Mouse (Mus musculus) adrenal gland (tissue): ENCODE data around the gene Kif11.

ENCODE experiments used
- intact Hi-C: fragments of 180-260 bp; cut with DNase I; formaldehyde crosslinking; loops from one replicate; pipeline ENCODE4 v1.15.1; 2025
- long read RNA-seq, 2 experiments: library from polyadenylated mRNA; unstranded; transcript quantifications; one replicate each; pipeline ENCODE4 v2.0.0; 2020; ENCODE audit warnings: borderline replicate concordance in 1 of 2; ENCODE audit not compliant: insufficient replicate concordance in 1 of 2

Kif11 gene
- long read RNA-seq, experiment 1: 0 reads
- long read RNA-seq, experiment 2, partial matches to known transcripts: 3 of 3 reads
- long read RNA-seq, experiment 2, other reads (novel, unspliced or antisense): 0 of 3 reads

DNA sequence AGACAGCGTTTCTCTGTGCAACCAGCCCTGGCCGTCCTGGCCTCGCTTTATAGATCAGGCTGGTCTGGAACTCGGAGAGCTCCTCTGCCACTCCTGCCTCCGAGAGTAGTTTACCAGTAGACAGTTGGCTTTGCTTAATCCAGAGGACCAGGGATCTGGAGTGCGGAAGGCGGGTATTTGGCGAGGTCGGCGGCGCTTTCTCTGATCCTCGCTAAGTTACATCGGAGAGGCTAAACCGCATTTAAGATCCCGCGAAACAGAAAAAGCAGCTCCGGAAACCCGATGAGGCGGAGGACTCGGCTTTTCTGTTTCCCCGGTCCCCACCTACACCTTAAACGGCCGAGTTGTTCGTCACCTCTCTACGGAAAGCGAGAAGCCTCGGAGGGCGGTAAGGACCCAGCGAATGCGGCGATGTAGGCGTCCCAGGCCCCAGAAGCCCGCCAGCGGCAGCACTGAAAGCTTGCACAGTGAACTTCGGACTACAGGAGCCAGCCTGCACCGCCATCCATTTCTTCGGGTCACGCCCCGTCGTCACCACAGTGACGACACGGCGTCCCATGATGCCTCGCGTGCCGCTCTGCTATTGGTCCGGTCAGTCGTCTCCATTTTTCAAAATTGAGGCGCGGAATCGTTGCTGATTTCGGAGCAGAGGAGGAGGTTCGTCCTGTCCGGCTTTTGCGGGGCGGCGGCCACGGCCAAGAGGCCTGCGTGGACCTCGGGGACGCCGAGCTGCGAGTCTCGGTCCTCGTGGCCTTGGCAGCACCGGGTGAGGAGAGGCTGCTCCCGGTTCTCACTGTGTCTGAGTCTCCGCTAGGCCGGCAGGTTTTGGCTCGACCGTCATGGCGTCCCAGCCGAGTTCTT is at the start of gene Kif11:
Kif11 (plus strand) TSS at position 649 of the 861 bp plus-strand sequence.
- intact Hi-C loops: no loop called here

DNA sequence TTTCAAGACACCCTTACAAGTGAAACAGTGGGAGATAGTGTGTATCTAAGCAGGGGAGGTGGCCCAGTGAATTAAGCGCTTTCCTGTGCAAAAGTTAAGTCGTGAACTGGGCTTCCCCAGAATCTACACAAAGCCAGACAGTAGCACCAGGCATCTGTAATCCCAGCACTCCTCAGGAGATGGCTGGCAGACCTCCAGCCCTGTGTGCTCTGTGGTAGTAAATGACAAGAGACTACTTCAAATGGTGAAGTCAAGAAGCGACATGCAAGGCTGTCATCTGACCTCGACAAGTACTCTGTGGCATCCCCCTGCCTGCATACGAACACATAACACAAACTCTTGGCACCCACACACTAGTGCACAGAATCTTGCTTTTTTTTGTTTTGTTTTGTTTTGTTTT is 49.0 kb upstream of the Kif11 start:
- intact Hi-C loops: no loop called here

DNA sequence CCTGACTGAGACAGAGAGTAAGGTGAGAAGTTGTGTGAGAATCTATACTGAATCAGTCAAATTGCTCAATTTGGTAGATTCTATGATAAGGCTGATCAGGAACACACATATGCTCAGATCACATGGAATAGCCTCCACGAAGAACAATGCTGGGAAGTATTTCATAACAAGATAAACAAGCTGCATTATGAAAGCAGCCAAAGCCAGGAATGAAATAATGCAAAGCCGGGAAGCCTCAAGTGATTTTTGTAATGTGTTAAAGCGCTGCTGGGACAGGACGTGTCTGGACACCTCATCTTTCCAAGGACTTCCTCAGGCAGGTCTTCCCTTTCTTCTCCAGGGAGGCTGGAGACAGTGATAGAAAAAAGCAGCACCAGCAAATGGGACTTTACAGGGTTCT is 43.5 kb upstream of the Kif11 start:
- intact Hi-C loops: no loop called here

DNA sequence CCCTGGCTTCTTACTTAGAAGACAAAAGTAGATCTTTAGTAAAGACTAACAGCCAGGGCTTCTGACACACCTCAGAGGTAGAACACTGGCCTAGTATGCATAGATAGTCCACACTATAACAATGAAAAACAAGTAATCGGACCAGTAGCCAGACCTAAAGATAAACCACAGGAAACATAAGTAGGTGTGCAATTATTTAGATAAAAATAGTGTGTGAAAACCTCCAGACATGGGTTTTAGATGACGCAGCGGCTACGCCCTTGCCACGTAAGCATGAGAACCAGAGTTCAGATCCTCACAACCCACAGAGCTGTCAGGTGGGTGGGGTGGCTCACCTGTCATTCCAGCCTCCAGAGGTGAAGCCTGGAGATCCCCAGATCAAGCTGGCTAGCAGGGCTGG is 42.8 kb upstream of the Kif11 start:
- intact Hi-C loops: no loop called here

DNA sequence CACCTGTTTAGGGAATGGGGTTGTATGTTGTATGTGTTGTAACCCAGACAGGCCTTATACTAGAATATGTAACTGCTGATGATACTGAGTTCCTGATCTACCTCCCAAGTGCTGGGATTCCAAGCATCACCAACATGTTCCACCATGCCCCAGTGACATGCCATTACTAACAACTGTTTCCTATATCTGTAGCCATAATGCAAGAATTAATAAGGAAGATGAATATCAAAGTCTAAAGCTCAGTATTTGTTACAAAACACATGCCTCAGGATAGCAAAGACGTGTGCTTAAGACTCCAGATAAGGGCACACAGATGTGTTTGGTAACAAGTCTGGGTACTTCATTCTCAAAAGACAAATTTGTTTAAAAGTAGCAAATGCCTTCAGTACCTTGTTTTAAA is 40.8 kb upstream of the Kif11 start:
- intact Hi-C loops: no loop called here

DNA sequence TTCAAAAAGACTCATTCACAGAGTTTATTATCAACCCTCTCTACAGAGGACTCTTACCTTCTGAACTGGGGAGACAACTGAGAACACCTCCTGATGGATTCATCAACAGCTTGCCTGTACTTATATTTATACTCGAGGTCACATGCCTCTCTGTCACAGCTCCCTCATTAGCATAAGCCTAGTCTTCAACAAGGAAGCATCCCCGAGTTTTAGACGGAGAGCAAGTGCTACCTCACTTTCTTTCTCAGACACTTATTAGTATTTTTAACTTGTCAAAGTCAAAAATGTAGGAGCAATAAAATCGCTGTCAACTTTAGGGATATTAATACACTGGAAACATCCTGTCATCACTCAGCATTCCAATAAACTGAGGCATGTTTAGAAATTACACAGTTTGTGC is 38.5 kb upstream of the Kif11 start, which contains the start of gene Ide:
Ide (minus strand) TSS at position 101 of the 400 bp plus-strand sequence.
- intact Hi-C loops: no loop called here

DNA sequence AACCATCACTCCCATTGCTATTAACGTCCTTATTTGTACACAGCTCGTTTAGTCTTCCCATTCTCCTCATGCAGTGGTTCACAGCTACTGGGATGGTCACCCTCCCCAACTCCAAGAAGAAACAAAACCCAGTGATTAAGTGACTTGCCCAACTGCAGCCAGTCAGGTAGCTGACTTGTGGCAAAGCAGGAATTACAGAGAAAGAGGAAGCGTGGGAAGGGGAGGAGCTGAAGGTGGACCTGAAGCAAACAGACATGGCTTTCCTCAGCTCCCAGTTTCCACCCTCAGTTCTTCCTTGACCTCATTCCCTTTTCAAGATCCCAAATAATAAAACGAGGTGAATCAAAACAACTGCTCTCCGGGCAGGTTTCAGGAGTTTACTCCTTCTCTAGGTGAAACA is 35.7 kb upstream of the Kif11 start:
- intact Hi-C loops: no loop called here

DNA sequence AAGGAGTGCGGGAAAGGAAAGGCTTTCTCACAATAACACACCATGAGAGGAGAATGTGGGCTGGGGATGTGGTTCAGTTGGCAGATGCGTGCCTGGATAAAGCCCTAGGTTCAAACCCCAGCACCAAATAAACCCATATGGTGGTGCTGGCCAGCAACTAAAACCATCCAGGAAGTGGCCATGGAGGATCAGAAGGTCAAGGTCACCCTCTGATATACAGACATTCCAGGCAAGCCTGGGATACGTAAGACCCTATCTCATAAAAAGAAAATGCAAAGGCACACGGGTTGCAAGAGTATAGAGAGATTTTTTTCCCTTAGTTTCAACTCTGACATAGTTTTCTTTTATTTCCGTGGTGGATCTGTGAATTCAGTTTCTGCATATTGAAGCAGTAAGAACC is 35.3 kb upstream of the Kif11 start:
- intact Hi-C loops: no loop called here

DNA sequence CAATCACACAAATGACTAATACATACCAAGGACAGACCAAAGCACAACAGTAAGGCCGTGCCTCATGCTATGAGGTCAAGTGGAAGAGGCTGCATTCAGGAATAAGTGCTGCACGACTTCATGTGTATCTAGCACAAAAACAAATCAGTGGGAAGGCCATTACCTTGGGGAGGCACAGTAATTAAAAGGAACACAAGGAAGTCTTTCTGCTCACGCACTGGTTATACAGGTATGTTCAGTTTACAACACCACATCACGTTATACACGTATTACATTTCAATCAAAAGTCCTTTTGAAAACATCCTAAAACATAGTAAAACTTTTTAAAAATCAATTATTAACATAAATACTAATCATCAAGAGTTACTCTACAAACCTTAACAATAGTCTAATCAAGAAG is 32.3 kb upstream of the Kif11 start:
- intact Hi-C loops: no loop called here

DNA sequence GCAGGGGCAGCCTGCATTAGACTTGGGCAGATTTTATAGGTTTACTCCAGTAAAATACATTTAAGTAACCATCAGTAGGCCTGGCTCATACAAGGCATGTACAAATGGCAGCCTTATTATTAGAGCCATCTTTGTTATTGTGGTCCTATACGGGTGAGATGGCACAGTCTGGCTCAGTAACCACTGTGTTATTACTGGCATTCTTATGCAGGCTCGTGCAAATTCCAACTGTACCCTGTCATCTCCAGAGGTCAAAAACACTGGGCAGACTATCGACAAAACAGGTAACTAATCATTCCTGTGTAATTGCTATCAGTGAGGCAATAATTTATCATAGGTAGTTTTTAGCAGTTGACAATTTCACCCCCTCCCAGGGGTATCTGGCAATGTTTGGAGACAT is 29.9 kb upstream of the Kif11 start:
- intact Hi-C loops: no loop called here

DNA sequence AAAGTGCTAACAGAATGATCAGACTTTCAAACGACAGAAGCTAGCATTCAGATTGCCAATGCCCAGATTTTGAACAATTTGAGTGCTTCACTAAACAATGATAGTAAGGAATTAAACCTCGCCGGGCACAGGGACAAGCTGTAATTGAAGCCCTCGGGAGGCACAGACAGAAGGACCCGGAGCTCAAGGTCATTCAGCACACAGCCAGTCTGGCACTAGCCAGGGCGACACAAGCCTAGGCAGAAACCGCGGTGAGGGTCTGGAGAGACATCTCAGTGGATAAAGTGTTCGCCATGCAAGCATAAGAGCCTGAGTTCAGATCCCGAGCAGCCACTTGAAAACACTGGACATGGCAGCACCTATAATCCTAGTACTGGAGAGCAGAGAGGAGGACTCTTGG is 27.9 kb upstream of the Kif11 start:
- intact Hi-C loops: no loop called here

DNA sequence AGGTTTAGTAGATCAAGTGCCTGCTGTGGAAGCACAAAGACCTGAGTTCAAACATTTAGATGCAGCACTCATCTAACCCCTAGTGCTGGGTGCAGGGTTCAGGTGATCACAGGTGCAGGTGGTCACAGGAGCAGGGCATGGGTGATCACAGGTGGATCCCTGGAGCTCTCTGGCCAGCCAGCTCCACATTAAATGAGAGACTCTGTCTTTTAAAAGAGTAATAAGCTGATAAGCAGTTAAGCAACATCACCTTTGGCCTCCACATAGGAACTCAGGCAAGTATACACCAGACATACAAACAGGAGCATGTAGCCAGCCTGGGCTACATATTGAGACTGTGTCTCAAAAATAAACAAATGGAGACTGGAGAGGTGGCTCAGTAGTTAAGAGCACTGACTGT is 27.3 kb upstream of the Kif11 start:
- intact Hi-C loops: no loop called here

DNA sequence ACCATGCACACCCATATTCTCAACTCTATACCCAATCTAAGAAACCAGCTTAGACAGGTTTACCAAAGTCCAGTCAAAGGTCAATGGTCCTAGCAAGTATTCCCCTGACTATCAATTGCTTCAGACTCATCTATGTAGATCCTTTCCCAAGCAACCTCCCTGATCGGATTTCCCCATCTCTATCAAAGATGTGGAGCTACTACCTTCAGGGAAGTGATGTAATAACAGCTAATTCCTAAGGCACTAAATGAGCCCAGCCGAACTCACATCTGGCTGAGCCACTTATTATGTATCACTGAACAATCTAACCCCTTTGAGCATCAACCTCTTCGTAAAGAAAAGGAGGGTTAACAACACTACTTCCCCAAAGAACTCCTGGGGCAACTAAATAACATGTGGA is 23.4 kb upstream of the Kif11 start:
- intact Hi-C loops: no loop called here

DNA sequence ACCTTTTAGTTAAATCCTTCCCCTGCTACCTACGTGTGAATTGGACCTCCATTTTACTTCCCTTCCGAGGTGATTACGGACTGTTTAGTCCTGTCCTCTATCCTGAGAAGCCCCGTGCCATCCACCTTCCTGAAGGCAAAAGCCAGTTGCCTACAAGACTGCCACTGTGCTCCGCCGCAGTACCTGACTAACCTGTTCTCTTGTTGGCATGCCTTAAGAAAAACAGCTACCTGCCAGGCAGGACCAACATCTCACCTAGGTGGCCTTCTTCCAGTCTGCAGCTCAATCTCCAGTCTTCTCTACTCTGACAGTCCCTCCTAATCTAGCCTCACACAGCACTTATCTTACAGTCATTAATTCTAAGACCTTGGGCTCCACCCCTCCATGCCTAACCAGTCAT is 22.9 kb upstream of the Kif11 start:
- intact Hi-C loops: no loop called here

DNA sequence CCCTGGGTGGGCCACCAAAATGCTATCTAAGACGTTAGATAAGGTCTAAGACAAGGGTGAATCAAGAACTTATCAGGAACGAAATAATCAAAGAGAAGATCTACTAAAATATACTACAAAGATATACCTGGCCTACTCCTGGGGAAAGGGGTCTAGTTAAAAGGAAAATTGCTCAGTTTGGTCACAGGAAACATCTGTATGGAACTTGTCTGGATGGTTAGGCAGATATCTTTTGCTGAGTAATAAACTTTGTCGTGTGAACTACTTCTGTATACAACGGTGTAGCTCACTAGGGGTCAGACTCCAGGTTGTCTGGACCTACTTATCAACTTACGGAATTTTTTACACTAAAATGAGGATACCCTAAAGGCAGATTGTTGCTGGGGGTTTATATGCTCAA is 16.2 kb upstream of the Kif11 start:
- intact Hi-C loops: no loop called here

DNA sequence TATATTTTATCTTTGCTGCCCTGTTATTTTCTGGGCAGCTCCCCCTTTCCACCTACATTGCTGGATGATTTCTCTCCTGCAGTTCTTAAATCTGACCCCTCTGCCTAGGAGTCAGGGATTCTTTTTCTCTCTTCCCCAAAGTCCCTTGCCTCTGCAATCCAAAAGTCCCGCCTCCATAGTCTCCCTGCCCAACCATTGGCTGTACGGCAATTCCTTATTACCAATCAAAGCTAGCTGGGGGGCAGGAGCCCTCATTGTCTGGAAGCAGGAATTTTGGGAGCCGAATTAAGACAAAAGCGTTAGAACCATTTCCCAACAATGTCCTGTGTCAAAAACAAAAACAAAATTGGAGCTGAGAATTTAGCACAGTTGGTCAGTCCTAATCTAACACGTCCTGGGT is 13.7 kb upstream of the Kif11 start:
- intact Hi-C loops: no loop called here

DNA sequence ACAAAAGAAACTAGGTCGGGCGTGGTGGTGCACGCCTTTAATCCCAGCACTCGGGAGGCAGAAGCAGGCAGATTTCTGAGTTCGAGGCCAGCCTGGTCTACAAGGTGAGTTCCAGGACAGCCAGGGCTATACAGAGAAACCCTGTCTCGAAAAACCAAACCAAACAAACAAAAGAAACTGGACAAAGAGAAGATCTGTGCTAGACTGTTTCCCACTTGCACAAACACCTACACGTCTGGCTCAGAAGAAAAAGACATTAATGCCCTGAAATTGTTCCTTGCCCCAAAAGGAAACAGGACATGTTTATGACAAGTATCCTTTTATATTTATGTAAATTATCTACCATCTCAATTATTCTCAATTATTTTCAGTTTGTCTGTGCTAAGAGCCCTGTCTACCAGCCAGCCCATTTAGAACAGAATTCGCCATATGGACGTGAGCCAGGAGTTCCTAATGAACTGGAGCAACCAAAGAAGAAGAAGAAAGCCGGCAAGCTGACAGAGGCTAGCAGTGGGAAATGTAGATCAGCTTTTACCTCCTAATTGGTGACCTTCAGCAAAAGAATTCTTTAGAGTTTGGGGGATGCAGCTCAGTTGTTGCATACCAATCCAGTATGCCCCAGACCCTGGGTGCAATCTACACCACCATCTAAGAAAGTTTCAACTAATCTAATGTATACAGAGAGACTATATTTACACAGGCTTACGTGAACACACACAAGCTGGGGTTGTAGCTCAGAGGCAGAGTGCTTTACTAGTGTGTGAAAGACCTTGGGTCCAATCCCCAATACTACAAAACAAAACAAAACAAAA is 12.9 kb upstream of the Kif11 start:
- intact Hi-C loops: no loop called here

DNA sequence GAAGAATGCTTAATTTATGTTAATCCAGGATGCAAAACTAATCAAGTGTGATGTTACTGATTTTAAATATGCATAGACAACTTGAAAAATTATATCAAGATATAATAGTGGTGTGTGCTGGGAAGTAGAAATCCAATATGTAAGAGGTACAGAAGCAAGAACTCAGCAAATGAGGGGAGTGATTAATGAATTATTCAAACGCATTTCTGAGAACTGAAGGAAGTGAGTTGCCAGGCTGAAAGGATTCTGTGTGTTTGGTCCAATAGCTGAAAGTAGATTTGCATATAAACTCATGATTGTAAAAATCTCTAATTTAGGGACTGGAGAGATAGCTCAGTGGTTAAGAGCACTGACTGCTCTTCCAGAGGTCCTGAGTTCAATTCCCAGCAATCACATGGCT is 7.2 kb upstream of the Kif11 start:
- intact Hi-C loops: no loop called here

DNA sequence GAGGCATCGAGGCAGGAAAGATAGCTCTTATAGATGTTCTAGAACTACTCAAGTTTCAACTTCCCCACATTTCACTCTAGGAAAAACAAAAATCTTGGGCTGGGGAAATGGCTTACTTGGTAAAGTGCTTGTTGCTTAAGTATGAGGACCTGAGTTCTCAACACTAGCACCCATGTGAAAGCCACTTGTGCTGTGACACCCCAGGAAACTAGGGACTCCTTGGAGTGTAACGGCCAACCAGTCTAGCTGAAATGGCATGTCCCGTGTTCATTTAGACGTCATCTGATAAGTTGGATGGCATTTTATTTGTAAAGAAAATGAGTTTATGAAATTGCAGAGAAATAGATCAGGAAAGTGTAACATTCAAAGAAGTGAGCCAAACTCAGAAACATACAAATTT is 6.3 kb upstream of the Kif11 start:
- intact Hi-C loops: no loop called here

DNA sequence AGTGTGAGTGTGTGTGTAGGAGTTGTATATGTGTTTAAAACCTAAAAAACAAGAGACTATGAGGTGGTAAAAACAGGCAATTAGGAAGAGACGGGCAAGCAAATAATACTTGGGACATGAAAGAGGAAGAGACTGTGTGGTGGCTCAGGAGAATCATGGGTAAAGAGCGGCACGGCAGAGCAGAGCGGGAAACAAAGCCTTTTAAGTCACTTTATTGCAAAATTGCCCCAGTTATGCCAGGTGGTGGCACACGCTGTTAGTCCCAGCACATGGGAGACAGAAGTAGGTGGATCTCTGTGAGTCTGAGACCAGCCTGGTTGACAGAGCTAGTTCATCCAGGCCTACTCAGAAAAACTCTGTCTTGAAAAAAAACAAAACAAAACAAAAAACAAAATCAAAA is 5.8 kb upstream of the Kif11 start:
- intact Hi-C loops: no loop called here

DNA sequence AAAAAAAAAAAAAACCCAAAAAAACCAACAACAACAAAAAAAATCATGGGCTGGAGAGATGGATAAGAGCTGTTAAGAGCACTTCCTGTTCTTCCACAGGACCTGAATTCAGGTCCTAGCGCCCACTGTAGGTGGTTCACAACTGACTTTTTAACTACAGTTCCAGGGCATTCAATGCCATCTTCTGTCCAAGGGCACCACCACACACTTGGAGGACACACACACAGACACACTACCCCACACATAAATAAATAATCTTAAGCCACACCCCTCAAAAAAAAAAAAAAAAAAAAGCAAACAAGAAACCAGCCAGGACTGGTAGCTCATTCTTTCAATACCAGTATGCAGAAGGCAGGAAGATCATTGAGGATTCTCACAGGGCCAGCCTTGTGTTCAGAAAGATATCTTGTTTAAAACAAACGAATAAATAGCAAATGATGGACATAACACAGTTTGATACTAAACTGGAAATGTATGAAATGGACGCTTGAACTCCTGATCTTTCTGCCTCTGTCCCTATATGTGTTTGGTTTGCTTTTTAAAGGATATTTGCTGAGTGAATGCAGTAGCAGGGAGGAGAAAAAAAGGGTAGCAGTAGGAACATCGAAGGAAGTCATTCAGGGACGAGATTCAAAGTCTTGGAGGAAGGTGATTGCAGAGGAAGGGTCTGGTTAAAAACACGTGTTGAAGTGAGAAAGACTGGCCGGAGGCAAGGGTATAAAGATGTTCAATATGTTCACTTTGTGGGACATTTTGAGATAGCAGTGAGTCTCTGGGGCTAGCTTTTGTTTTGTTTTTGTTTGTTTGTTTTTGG is 1.1 kb upstream of the Kif11 start:
- intact Hi-C loops: no loop called here

DNA sequence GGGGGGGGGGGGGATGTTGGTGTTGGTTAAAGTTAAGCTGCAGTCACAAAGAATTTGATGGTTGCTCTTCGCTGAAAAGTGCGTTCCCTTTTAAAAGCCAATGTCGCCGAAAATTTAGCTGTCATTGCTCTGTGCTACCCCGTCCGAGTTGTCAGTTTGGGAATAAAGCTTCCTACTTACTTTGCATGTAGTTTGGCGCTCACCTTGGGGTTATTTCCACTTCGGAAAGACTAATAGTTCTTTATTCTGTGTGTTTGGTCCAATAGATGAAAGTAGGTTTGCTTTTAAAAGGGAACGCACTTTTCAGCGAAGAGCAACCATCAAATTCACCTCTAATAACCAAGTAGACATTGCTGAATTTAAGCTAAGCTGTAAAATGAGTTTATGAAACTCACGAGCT is 638 bp downstream of the Kif11 start:
- intact Hi-C loops: no loop called here
